Mouse (Mus musculus): ENCODE measurements around the gene 1110008P14Rik.
"Not testable (repeated sequence)": the region's sequence is repeated elsewhere in the genome, so short reads cannot be mapped to it uniquely, and the experiment has no call there.

Gene 1110008P14Rik

DNA sequence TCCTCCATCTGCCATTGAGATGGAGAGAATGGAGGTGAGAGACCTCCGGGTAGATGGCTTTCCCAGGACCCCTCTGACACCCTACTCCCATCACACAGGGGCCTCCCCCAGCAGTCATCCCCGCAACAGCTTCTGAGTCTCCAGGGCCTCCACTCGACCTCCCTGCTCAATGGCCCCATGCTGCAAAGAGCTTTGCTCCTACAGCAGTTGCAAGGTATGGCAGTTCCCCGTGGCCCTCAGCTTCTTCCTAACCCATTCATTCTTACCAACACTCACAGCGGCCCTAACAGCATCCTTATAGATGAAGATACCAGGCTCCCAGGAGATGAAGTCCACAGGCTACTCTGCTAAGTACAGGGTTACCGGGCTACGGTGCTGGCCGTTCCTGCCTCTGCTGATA lies 17.6 kb downstream of the 1110008P14Rik start:
- DNase-seq (ENCODE audit: extremely low read depth, insufficient read length, low spot score): no peak

DNA sequence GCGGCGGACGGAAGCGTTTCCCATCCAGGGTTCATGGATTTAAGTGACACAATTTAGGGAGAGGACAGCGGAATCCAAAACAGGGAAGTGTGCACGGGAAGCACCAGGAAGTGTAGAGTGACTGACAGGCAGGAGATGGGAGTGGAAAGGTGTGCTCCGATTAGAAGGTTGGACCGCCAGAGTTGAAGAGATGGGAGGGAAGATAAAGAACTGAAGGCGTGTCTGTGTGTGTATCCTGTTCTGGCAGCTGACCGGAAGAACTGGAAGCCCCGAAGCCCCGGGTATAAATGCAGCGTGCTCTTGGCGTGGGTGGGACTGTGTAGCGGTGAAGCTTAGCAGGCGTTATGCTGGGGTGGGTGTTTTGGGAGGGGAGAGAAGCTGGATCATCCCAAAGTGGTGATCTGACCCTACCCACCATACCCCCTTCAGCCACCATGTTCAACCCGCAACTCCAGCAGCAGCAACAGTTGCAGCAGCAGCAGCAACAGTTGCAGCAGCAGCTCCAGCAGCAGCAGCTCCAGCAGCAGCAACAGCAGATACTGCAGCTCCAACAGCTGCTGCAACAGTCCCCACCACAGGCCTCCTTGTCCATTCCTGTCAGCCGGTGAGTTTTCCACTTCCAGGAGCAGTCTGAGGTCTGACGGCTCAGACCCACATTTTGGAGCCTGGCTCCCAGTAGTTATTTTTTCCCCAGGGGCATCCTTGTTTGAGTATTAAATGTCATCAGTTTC lies 18.2 kb downstream of the 1110008P14Rik start:
- no peak for DNase-seq (ENCODE audit: extremely low read depth, insufficient read length, low spot score)

DNA sequence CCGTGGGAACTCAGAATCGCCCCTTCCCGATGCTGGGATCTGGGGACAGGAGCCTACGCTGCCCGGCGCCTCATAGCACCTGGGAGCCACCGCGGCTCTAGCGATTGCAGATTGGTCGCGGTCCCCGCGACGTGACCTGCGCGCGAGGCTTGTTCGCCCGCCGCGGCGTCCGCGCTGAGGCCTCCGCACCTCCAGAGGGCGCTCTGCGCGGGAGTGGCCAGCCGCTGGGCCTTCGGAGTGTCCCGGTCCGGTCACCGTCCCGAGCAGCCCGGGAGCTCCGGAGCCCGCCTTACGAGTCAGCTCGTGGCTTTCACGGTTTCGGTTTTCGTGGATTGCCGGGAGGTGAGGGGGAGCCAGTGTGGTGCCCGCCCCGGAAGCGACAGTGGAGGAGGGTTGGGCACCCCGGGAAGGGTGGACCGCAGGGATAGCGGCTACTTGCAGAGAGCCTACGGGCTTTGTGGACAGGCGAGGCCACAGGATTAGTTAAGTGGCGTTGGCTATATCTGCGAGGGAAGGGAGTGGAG lies 18.9 kb downstream of the 1110008P14Rik start:
- peak; percentile 94 for DNase-seq (ENCODE audit: extremely low read depth, insufficient read length, low spot score)

DNA sequence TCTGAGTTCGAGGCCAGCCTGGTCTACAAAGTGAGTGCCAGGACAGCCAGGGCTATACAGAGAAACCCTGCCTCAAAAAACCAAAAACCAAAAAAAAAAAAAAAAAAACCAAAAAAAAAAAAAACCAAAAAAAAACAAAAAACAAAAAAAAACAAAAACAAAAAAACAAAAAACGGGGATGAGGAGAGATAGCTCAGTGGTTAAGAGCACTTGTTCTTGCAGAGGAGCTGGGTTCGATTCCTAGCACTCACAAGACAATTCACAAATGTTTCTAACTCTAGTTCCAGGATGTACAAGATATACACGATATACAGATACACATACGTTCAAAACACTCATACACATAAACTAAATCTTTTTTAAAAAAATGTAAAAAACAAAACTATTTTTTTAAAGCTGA lies 19.5 kb downstream of the 1110008P14Rik start:
- not testable (repeated sequence) for DNase-seq (ENCODE audit: extremely low read depth, insufficient read length, low spot score)

DNA sequence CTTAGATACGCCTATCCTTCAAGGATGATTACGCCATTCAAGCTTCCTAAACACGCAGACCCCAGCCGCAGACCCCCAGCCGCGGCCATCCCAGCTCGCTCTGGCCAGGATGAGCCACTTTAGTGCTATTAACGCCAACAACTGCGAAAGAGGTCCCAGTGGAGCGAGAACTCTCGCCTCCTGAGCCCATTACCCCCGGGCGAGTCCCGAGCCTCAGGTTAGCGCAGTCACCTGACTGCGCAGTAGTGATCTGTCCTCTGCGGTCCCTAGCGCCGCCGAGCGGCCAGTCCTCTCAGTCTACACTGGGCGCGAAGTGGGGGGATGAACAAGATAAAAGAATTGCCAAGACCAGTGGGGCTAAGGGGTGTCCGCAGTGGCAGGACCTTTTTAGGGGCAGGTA lies 20.3 kb downstream of the 1110008P14Rik start:
- no peak for DNase-seq (ENCODE audit: extremely low read depth, insufficient read length, low spot score)

DNA sequence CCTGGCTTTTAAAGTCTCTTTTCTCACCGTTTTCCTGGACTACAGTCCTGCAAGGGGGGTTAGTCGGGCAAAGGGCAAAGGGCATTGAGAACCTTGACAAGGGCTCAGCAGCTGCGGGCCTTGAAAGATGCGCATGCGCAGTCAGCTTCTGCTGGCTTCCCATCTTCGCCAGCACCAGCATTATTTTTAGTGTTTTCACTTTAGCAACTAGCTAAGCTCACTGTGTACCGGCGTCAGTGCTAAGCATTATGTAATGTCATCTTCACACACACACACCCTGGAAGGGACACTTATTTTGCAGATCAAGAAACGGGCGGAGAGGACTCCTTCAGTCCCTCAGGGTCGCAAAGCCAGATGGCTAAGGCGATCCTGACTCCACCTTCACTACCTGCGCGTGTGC lies 21.0 kb downstream of the 1110008P14Rik start:
- no peak for DNase-seq (ENCODE audit: extremely low read depth, insufficient read length, low spot score)

DNA sequence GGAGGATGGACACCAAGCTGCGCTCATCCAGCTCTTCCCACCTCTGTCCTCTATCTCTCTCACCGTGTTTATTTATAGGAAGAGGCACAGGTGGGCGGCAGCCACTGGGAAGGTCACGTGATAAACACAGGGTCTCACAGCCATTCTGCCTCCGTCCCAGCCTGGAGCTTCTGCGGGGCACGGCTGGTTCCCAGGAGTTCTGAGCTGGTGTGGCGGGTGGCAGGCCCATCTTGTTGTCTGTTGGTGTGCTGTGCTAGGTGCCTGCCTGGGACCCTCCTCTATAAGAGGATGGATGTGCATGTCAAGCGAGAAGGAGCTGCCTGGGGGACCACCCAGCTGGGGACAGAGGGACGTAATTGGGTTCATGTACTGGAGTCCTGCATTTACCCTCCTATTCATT lies 23.4 kb downstream of the 1110008P14Rik start:
- no peak for DNase-seq (ENCODE audit: extremely low read depth, insufficient read length, low spot score)

DNA sequence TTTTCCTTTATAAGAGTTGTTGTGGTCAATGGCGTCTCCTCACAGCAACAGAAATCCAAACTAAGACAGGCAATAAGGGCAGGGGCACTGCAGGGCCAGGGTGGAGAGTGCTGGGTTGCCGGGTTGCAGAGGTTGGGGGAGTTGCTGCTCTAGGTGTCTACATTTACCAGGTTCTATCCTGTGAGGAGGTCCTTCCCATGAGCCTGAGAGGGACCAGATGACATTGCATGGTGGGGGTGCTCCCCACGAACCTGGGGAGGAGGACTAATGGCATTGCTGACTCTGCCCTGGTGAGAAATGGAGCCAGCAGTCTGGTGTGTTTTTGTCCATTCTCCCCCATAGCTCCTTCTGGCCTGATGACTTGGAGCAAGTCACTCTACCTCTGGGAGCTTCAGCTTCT lies 24.0 kb downstream of the 1110008P14Rik start:
- no peak for DNase-seq (ENCODE audit: extremely low read depth, insufficient read length, low spot score)

DNA sequence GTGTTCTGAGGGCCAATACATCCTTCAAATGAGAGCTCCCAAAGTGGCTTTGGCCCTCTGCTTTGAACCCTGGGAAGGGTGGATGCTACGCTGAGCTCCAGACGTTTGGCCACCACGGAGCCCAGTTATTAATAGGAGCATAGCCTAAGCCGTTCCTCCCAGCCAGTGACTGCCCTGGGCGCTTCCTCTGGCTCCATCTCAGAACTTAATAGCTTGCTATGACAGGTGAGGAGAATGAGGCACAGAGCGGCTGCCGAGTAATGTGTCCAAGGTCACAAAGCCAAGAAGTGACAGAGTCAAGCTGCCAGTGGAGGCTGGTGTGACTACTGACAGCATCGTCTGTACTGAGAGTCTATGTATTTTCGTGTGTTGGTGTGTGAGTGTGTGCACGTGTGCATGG lies 25.5 kb downstream of the 1110008P14Rik start:
- no peak for DNase-seq (ENCODE audit: extremely low read depth, insufficient read length, low spot score)

DNA sequence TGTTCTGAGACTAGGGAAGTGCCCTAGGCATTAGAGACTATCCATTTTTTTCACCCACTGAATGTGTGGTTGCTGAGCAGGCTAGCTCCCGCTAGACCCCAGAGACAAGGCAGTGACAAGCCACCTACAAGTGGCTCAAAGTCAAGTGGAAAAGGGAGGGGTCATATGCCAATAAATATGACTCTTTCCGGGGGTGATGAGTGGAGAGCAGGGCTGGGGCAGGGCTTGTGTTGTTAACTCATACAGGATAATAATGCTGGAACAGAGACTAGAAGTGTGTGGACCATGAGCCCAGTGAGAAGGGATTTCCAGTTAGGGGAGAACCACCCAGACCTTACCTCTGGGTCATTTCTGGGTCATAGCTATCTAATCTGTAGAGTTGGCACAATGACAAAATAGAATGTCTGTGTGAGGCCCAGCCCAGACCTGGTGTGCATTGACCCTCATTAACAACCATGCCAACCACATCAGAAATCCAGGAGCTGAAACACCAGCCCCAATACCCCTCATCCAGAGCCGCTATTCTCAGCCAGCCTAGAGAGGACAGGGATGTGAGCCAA lies 27.3 kb downstream of the 1110008P14Rik start:
- DNase-seq (ENCODE audit: extremely low read depth, insufficient read length, low spot score): no peak

DNA sequence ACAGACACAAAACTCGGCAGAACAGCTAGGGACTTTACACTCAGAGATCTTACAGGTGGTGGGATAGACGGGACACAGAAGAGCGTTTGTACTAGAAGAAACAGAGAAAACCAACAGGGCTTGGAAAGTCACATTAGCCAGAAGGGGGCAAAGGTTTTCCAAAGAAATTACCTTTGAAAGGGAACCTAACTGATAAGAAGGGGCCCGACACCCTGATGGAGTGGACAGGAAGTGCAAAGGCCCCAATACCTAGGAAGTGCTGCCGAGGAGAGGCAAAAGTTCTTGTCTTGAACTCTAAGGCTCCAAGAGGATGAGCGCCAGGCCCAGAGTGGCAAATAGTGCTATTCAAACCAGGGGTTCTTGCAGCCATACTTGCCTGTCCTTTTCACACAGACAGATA lies 27.9 kb downstream of the 1110008P14Rik start:
- no peak for DNase-seq (ENCODE audit: extremely low read depth, insufficient read length, low spot score)

DNA sequence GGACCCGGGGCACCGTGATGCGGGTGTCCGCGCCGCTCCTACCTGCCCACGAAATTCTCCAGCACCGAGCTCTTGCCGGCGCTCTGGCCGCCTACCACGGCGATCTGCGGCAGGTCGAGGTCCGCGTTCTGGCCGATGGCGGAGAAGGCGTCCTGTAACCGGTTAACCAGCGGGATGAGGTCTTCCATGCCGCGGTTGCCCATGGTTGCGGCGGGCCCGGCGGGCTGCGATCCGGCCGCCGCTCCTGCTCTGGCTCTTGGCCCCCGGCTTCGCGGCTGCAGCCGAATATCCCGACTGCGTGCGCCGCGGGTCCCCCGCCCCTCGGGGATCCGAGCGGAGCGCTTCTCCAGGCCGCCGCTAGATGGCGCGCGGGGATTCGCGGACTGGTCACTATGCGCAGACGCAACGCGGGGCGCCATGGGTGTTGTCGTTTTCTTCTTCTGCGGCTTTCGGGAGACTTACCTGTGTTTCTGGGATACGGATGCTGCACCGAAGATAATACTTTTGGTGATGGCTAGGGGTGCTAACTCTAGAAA lies 28.7 kb downstream of the 1110008P14Rik start, which contains the start of gene Dnm1:
Gene Dnm1, minus strand, starts transcription at position 332 of the 536 bp plus-strand sequence.
- DNase-seq (ENCODE audit: extremely low read depth, insufficient read length, low spot score): peak; percentile 86

DNA sequence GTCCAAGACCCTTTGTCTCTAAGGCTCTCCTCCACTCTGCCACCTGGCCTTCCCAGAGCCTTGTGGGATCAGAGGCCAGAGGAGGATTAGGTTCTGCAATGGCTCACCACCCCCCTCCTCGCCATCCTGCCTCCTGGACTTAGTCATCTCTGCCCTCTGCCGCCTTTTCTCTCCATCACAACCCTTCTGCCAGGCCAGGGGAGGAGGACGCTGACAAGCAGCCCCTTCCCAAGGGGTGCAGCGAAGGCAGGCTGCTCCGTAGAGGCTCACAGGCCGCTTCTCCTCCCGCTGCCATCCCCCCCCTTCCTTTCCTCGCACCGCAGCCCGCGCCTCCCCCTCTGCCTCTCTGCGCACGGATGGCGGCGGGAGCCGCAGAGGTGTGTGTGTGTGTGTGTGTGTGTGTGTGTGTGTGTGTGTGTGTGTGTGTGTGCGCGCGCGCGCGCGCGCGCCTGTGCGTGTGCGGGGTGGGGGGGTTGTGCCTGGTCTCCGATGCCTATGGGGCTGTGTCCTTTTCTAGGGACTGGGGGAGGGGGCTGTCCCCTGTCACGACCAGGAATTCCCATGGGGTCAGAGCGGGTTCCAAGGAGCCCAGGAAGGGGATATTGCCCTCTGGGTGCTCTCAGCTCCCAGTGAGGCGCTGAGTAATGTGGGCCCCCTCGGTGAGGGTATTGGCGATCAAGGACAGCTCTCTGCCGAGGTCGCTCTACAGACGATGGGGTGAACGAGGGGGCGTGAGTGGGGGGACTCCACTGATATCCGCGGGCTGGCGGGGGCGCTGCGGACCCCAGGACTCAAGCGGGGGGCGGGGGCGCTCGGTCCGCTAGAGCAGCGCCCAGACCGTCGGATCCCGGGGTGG lies 29.4 kb downstream of the 1110008P14Rik start, which contains the start of gene Ciz1:
Gene Ciz1, plus strand, starts transcription at position 177 of the 856 bp plus-strand sequence.
- DNase-seq (ENCODE audit: extremely low read depth, insufficient read length, low spot score): peak; percentile 71

DNA sequence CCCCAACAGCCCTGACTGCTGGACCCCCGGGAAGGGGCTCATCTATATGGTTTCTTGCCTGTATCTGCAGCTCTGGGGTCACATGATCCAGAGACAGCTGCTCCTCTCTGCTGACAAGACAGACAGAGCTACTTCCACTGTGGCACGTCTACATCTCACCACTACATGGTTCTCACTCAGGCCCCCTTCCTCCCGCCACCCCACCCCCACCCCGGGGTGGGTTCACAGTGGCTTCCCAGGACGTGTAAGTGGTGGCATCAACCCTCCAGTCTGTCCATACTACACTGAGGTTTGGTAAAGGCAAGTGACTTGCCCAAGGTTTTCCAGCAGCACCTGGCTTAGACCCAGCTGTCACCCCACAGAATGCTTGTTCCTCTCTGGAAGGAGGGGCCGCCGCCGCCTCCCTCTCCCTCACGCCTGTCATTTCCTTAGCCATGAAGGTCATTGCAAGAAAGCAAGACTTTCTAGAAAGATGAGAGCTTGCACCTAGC lies 30.2 kb downstream of the 1110008P14Rik start:
- no peak for DNase-seq (ENCODE audit: extremely low read depth, insufficient read length, low spot score)

DNA sequence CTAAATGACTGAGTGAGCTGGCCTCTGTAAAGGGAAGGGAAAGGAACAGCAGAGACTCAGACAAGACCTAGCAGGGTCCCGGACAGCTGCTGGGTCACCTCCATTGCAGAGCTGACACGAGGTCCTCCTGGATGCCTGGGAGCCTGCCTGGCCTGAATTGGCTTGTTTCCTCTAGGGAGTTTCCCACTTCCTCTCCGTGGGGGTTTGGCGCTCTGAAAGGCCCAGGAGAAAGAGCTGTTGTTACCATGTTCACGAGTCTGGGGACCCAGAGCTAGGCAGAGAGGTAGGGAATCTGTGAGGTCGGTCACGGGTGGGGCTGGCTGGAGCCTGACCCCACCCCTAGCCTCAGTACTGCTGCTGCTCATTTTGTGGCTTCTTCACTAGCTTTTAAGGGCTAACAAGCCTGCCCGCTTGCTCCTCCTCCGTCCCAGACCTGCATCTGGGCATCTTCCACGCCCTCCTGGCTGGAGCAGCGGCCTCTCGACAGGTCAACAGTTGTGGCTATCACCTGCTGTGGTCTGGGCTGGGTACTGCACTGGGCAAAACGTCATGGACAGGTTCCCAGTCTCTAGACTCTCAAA lies 31.2 kb downstream of the 1110008P14Rik start:
- peak; percentile 51 for DNase-seq (ENCODE audit: extremely low read depth, insufficient read length, low spot score)

DNA sequence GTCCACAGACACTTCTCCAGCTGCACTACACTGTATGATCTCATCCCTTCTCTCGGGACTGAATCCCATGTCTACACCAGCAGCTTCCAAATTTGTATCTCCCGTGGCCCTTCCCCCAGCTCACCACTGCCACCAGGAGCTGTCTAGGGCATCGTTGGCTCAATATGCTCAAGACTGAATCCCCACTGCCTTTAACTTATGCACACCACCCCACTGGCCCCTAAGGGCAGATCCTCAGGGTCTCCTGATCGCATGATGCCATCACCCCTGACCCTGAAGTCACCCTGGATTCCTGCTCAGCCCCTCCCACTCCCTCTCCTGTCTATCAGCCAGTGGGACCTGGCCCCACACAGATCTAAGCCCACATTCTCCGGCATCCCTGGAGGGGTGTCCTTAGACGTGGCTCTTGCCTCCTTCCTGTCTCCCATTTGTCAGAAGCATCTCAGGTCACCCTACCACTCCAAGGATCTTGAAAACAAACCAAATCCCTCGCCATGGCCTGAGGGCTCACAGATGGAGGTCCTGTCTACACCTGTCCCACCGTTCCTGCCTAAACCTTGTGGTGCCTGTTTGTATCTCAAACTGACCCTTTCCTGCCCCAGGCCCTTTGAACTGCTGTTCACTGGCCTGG lies 32.0 kb downstream of the 1110008P14Rik start:
- DNase-seq (ENCODE audit: extremely low read depth, insufficient read length, low spot score): no peak

DNA sequence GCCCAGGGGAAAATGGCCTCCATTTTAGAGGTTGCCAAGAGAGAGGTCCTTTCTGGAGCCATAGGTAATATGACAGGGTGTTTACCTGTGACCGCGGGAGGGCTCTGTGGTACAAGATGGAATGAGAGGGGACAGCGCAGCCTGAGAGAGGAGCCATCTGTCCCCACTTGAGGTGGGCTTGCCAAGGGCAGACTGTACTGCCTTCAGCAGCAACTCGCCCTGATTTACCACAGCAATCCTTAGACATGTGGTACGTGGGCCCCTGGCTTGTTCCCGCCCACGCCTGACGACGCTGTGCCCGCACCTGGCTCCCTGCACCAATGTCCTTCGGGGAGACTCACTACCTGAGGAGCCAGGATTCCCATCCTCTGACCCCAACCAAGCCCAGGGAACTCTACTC lies 33.4 kb downstream of the 1110008P14Rik start:
- DNase-seq (ENCODE audit: extremely low read depth, insufficient read length, low spot score): no peak

DNA sequence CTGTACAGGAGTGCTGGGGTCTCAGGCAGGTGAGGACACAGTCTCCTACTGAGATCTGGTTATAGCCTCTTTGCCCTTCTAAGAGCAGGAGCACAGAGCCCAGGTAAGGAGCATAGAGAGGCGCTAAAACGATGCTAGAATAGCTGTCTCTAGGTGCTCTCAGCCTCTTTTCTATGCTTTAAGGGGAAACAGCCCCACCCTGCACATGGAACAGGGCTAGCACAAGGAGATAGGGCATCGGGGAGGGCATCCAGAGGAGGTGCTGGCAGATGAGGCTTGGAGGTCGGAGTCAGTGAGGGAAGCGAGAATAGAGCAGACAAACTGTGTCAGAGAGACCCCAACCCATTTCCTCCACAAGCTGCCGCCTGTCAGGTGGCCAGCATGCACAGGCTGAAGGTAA lies 34.7 kb downstream of the 1110008P14Rik start:
- no peak for DNase-seq (ENCODE audit: extremely low read depth, insufficient read length, low spot score)

DNA sequence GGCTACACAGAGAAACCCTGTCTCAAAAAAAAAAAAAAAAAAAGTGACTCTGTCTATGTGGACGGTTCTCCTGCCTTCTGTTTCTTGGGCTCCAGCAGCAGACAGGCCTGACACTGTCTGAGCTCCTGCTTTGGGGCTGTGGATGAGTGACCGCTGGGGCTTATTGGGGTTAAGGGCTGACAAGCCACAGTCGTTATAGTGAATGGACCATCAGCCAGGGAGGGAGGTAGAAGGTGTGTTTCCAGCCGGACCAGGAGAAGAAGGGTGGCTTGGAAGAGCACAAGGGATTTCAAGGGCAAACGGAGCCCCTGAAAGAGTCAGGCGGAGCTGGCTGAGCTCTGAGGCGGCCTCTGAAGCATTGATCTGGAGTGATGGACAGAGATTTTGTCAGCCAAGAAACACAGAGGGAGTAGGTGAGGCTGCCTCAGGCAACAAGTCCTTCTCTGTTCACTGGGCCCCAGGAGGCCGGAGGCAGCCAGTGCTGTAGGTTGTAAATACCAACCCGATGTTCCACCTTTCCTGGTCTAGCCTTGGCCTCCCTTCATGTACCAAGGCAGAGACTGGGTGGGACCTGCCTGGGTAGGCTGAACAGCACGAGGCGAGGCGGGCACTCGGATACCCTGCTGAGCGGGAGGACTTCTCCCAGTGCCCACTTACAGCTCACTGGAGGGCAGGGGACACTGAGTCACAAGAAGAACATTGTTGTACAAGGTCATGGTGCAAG lies 37.0 kb downstream of the 1110008P14Rik start:
- DNase-seq (ENCODE audit: extremely low read depth, insufficient read length, low spot score): no peak

Measured in 3134 (cell line).